Mouse (Mus musculus): ENCODE measurements around the gene Tmie. TPM values are rescaled to one million over a fixed set of nuclear protein-coding genes. Genes with fewer than 3 reads are reported as not detected.

Tmie gene
- total RNA-seq, 4 experiments from 2014 or later = 3.1 to 6.1 (median 4.1) TPM

- no peak for DNase-seq (ENCODE audit: low spot score in 2 of 2)
Observed at GRCm38 (mm10) chr9:110890026-110890783, 10.3 kb upstream of the Tmie start.

GRCm38 (mm10) chr9:110888935-110889334, 9.0 kb upstream of the Tmie start:
- DNase-seq (ENCODE audit: low spot score in 2 of 2) = no peak

- DNase-seq (ENCODE audit: low spot score in 2 of 2) = no peak
Observed at GRCm38 (mm10) chr9:110887388-110888303, 7.7 kb upstream of the Tmie start.

GRCm38 (mm10) chr9:110881953-110882352, 2.0 kb upstream of the Tmie start:
- DNase-seq (ENCODE audit: low spot score in 2 of 2) = no peak

GRCm38 (mm10) chr9:110880772-110881171, 859 bp upstream of the Tmie start:
- DNase-seq (ENCODE audit: low spot score in 2 of 2) = no peak

GRCm38 (mm10) chr9:110879191-110879920, 557 bp downstream of the Tmie start, which contains the start of gene Als2cl:
Gene Als2cl, plus strand, starts transcription at chr9:110879870.
- DNase-seq (ENCODE audit: low spot score in 2 of 2) = peak in 1 of 2 experiments; percentile 48

GRCm38 (mm10) chr9:110877888-110878287, 2.0 kb downstream of the Tmie start:
- DNase-seq (ENCODE audit: low spot score in 2 of 2) = peak in 1 of 2 experiments; percentile 31

GRCm38 (mm10) chr9:110877353-110877752, 2.6 kb downstream of the Tmie start:
- DNase-seq (ENCODE audit: low spot score in 2 of 2) = no peak

GRCm38 (mm10) chr9:110875288-110875695, 4.6 kb downstream of the Tmie start:
- no peak for DNase-seq (ENCODE audit: low spot score in 2 of 2)

GRCm38 (mm10) chr9:110874660-110875191, 5.2 kb downstream of the Tmie start:
- DNase-seq (ENCODE audit: low spot score in 2 of 2) = no peak

- peak in 1 of 2 experiments; percentile 45 for DNase-seq (ENCODE audit: low spot score in 2 of 2)
Observed at GRCm38 (mm10) chr9:110873681-110874659, 5.9 kb downstream of the Tmie start.

GRCm38 (mm10) chr9:110871030-110871429, 8.9 kb downstream of the Tmie start:
- DNase-seq (ENCODE audit: low spot score in 2 of 2) = no peak

GRCm38 (mm10) chr9:110858967-110859596, 20.8 kb downstream of the Tmie start:
- no peak for DNase-seq (ENCODE audit: low spot score in 2 of 2)

GRCm38 (mm10) chr9:110858523-110858922, 21.4 kb downstream of the Tmie start:
- no peak for DNase-seq (ENCODE audit: low spot score in 2 of 2)

- DNase-seq (ENCODE audit: low spot score in 2 of 2) = no peak
Observed at GRCm38 (mm10) chr9:110857781-110858472, 22.0 kb downstream of the Tmie start, which contains the start of gene Prss50. Gene Prss50, plus strand, starts transcription at chr9:110857967.

- DNase-seq (ENCODE audit: low spot score in 2 of 2) = no peak
Observed at GRCm38 (mm10) chr9:110856920-110857319, 23.0 kb downstream of the Tmie start.

GRCm38 (mm10) chr9:110855903-110856302, 24.0 kb downstream of the Tmie start:
- no peak for DNase-seq (ENCODE audit: low spot score in 2 of 2)

GRCm38 (mm10) chr9:110849162-110849561, 30.8 kb downstream of the Tmie start:
- no peak for DNase-seq (ENCODE audit: low spot score in 2 of 2)

GRCm38 (mm10) chr9:110844206-110844605, 35.7 kb downstream of the Tmie start, which contains the start of gene Prss46:
Gene Prss46, plus strand, starts transcription at chr9:110844506.
- no peak for DNase-seq (ENCODE audit: low spot score in 2 of 2)

Data from left cerebral cortex, adult 8-10 months (tissue).